Mouse (Mus musculus) R1 (cell line): Measurements from ENCODE around the gene Cd248.

ENCODE experiments used
- DNase-seq: peaks from one replicate; pipeline ENCODE4 v3.0.0-alpha.2; 2018; ENCODE audit warnings: low read depth, low spot score

Gene Cd248

DNA sequence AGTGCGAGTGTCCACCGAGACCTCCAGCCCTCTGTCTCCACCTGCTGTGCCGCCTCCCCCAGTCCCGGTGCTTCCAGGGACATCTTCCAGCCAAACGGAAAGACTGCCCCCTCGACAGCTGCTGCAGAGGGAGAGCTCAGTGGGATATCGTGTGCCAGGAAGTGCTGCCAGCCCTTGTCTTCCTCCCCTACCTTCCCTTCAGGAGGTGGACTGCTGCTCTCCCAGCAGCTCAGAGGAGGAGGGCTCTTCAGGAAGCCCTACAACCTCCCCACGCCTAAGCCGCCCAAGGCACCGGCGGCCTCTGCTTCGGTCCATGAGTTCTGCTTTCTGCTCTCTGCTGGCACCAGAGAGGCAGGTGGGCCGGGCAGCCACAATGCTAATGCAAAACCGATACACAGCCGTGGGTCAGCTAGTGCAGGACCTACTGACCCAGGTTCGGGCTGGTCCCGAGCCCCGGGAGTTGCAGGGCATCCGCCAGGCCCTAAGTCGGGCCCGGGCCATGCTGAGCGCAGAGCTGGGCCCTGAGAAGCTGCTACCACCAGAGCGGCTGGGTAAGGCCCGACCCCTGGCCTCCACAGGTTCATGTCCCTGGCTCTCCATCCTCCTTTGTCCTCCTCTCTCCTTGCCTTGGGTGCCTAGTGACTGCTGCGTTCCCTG lies 15.6 kb upstream of the Cd248 start:
- no peak for DNase-seq

DNA sequence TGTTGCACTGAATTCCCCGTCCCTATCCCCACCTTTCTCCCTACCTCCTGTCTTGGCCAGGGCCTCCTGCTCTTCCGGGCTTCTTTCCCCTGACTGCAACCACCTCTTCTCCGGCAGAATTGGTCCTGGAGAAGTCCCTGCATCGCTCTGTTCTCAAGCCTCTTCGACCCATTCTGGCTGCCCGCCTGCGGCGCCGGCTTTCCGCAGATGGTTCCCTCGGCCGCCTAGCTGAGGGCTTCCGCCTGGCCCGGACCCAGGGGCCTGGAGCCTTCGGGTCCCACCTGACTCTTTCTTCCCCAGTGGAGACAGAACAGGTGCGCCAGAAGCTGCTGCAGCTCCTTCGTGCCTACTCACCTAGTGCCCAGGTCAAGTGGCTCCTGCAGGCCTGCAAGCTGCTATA lies 15.0 kb upstream of the Cd248 start:
- DNase-seq: no peak

DNA sequence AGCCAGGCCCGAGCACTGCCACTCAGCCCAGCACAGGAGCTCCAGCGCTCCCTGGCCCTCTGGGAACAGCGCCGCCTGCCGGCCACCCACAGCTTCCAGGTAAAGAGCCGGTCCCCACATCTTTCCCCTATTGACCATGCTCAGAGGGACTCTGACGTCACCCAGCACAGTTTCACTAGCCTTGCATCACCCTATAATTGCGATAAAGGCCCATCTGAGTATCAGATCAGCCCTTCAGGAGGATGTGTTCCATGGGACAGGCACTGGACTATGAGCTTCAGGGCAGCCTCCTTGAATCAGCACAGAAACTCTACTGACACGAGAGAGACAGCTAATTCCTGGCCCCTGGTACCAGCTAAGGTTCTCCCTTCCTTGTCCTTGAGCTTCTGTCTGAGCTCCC lies 14.0 kb upstream of the Cd248 start:
- peak; percentile 82 for DNase-seq

GRCm38 (mm10) chr19:5056251-5056650 lies 11.6 kb upstream of the Cd248 start:
- peak; percentile 72 for DNase-seq

- peak; percentile 91 for DNase-seq
Measured at GRCm38 (mm10) chr19:5057876-5058775, 9.8 kb upstream of the Cd248 start.

- DNase-seq: peak; percentile 80
Measured at GRCm38 (mm10) chr19:5058801-5059771, 8.8 kb upstream of the Cd248 start.

- DNase-seq: peak; percentile 50
Measured at GRCm38 (mm10) chr19:5060365-5061330, 7.2 kb upstream of the Cd248 start.

DNA sequence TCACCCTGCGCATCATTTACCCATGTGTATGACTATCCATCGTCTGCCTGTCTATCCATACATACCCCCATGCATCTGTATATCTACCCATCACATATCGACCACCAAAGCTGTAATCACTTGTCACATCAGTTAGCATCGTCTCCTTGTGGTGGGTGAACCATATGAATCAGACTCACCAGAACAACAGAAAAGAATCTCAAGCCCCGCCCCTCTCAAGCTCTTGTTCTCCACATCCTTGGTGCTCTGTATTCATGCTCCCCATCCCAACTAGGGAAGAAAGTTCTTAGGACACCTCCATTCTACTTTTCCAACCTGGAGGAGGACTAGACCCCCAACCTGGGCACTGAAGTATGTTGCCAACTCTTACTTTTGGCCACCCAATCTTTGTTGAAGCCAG lies 5.8 kb upstream of the Cd248 start:
- DNase-seq: no peak

DNA sequence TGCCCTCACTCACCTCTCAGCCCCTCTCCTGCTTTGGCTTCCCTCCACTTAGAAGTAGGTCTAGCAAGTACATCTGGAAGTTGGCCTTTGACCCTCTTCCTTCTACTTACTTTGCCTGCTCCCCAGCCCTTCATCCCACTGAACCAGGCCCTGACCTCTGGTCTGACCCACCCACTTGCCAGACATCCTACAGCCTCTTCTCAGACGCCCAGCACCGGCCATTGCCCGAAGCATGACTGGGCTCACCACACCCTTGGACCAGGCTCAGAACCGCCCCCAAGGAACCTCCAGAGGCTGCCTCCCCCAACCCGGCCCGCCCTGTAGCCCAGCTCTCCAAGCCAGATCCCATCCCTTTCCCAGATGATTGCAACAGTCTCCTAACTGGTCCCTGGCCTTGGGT lies 5.4 kb upstream of the Cd248 start:
- no peak for DNase-seq

- DNase-seq: no peak
Measured at GRCm38 (mm10) chr19:5065104-5065503, 2.8 kb upstream of the Cd248 start.

GRCm38 (mm10) chr19:5067040-5067799 lies 658 bp upstream of the Cd248 start:
- DNase-seq: peak; percentile 33

- no peak for DNase-seq
Measured at GRCm38 (mm10) chr19:5068570-5069234, 824 bp downstream of the Cd248 start.

- DNase-seq: no peak
Measured at GRCm38 (mm10) chr19:5069486-5069885, 1.6 kb downstream of the Cd248 start.

- DNase-seq: no peak
Measured at GRCm38 (mm10) chr19:5069978-5070377, 2.1 kb downstream of the Cd248 start.

GRCm38 (mm10) chr19:5071077-5071476 lies 3.2 kb downstream of the Cd248 start:
- DNase-seq: no peak

DNA sequence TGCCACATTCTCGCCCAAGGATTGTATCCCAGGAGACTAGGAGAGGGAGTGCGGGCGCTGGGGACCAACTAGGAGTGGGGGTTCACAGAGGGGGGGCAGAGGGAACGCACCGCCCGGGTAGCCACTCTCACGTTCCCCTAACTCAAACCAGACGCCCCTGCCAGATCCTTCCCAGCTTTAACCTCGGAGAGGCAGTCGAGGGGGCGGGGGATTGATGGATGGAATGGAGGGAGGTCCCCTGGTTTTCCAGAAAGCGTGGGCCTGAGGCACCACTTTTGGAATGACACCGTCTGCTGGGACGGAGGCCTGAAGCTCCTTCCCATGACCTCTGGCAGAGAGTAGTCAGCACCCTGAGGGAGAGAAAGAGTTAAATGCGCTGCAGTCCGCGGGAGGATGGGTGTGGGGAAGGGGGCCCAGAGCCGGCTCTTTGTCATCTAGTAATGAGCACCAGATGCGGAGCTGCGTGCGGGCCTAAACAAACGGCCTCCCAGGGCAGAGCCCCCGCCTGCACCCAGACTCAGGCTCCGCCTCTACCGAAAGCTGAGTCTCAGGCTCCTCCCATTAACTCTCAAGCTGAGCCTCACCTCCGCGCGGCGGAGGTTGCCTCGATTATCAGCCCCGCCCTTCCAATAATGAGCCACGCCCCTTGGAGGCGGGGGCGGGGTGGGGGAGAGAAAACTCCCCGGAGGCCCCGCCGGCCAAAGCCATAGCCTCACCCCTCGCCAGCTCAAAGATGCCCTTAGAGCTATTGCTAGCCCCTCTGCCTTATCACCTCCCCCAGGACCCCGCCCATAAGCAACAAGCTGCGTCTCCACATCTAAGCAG lies 3.9 kb downstream of the Cd248 start:
- peak; percentile 96 for DNase-seq

DNA sequence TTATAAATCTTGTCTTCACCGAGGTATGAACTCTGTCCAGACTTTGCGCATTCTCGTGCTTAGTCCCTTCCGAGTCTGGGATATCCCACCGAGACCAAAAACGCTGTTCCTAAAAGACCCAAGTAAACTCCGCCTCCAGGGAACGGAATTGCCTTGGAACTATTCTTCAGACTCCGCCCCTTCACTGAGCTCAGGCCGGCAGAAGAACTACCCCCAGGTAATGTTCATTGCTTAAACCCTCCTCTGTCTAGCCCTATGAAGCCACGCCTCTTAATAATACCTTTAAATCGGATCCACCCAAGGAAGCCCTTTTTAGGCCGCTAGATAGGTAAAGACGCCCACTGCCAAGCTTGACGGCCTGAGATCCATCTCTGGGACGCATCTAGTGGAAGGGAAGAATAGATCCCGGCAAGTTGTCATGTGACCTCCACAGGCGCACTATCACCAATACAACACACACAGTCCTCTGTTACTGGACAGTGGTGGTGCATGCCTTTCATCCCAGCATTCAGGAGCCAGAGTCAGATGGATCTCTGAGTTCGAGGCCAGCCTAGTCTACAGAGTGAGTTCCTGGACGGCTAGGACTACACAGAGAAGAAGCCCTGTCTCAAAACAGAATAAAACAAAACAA lies 4.6 kb downstream of the Cd248 start:
- peak; percentile 92 for DNase-seq

DNA sequence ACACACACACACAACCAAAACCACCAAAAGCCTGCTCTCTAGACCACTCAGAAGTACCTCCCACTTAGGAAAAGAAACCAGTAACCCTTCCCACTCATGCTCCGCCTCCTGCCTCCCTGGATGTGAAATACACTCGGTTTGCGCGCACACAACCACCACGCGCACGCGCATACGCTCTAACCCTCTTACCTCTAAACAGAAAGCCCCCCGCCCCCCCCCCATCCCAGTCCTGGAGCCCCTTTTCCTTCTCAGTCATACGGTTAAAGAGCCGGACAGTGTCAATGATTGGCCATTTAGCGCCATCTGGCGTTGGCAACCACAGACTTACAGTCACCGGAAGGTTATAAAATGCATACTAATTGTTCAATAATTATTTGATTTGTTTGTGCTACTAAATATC lies 5.2 kb downstream of the Cd248 start:
- peak; percentile 89 for DNase-seq
